Mouse (Mus musculus): ENCODE data around the gene Pdlim7. TPM values are rescaled to one million over a fixed set of nuclear protein-coding genes. Genes with fewer than 3 reads are reported as not detected.

The Pdlim7 gene
- polyA plus RNA-seq, 1 experiment = 1.9 TPM

DNA sequence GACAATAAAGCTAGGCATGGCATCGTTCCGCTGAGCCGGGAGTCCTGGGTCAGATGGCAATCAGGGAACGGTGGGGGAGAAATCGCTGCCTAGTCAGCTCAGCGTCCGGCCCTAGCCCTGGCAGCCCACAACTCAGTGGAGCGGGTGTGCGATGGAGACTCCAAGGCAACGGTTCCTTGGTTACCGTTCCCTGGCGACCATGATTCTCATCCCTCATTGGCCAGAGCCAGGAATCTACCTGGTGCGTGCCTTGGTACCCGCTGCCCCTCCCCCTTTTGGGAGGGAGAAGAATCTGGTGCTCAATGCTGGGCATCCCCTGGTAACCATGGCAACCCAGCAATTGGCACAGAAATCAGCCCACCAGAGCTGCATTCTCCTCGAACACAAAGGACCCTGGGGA is 29.9 kb downstream of the Pdlim7 start:
- Histone ChIP-seq H3K27me3 (ENCODE audit: control insufficient read depth) (peaks cover 68% of the 10 kb centered on the region), H3K36me3 (ENCODE audit: control insufficient read depth) (no peaks in the 10 kb centered on the region), H3K4me1 (ENCODE audit: control insufficient read depth) (peaks cover 6% of the 10 kb centered on the region; the same call in 1 of the 2 replicates), H3K9me3 (ENCODE audit: control insufficient read depth, low read length) (no peaks in the 10 kb centered on the region; the same call in 1 of the 2 replicates), H3K4me3 (replicated peaks) (no peak overlapping the region)
- TF ChIP-seq TAL1 (IDR thresholded peaks at IDR 0.05; ENCODE audit: low read length) (no peak), GATA1 (IDR thresholded peaks at IDR 0.05; ENCODE audit: low read length) (no peak)

DNA sequence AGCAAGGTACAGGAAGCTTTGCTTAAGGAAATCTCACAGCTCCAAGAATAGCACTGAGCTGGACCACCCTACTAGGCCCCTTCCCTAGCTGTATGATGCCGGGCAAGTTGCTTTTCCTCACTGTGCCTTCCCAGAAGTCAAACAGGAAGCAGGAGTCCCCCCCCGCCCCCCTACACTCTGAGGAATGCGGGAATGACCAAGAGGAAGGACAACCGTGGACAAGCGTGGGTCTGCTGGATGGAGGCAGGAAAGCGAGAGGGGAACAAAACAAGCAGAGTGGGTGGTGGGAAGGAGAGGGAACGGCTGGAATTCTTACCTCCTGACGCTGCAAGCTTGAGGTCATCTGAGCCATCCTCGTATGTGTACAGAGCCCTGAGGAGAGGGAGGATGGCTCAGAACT is 30.4 kb downstream of the Pdlim7 start:
- no peaks in the 10 kb centered on the region; the same call in 1 of the 2 replicates for H3K9me3 ChIP-seq (ENCODE audit: control insufficient read depth, low read length)
- H3K27me3 ChIP-seq (ENCODE audit: control insufficient read depth) = peaks cover 63% of the 10 kb centered on the region
- peaks cover 6% of the 10 kb centered on the region; the same call in 1 of the 2 replicates for H3K4me1 ChIP-seq (ENCODE audit: control insufficient read depth)
- H3K4me3 ChIP-seq (replicated peaks) = no peak overlapping the region
- H3K36me3 ChIP-seq (ENCODE audit: control insufficient read depth) = no peaks in the 10 kb centered on the region
- TF ChIP-seq TAL1 (IDR thresholded peaks at IDR 0.05; ENCODE audit: low read length) = no peak
- TF ChIP-seq GATA1 (IDR thresholded peaks at IDR 0.05; ENCODE audit: low read length) = no peak

DNA sequence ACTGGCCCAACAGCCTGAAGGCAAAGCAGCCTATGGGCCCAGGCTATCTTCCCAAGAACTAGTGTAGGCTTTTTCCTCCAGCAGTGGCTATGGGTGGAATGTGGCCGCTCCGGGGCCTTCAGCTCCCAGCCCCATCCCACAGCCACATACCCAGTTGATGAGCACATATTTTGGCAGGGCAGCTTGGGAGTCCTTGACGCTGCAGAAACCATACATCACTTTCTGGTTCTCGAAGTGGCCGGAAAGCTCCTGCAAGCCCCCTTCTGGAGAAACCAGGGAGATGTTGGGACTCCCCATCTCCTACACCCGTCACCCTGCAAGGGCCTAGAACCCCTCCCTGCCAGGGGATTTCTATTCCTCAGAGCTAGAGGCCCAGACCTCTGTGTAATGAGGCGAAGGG is 30.9 kb downstream of the Pdlim7 start:
- no peak for TF ChIP-seq TAL1 (IDR thresholded peaks at IDR 0.05; ENCODE audit: low read length)
- TF ChIP-seq GATA1 (IDR thresholded peaks at IDR 0.05; ENCODE audit: low read length) = no peak
- Histone ChIP-seq H3K9me3 (ENCODE audit: control insufficient read depth, low read length) (no peaks in the 10 kb centered on the region; the same call in 1 of the 2 replicates), H3K27me3 (ENCODE audit: control insufficient read depth) (peaks cover 58% of the 10 kb centered on the region), H3K4me3 (replicated peaks) (no peak overlapping the region), H3K4me1 (ENCODE audit: control insufficient read depth) (peaks cover 6% of the 10 kb centered on the region), H3K36me3 (ENCODE audit: control insufficient read depth) (no peaks in the 10 kb centered on the region)

DNA sequence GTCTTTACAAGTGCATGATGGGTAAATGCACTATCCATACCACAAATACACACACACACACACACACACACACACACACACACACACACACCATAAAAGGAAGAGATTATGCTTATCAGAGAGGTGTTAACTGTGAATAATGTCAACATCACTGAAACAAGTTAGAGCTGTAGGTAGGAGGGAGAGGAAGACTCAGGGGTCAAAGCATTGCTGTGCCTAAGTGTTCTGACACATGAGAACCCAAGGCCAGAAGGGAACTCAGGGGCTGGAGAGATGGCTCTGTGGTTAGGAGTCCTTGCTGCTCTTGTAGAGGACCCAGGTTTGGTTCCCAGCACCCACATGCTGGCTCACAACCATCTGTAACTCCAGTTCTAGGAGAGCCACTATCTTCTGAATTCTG is 33.5 kb downstream of the Pdlim7 start:
- Histone ChIP-seq H3K4me3 (replicated peaks) (no peak overlapping the region), H3K27me3 (ENCODE audit: control insufficient read depth) (peaks cover 46% of the 10 kb centered on the region), H3K9me3 (ENCODE audit: control insufficient read depth, low read length) (no peaks in the 10 kb centered on the region), H3K36me3 (ENCODE audit: control insufficient read depth) (no peaks in the 10 kb centered on the region; the same call in 1 of the 2 replicates), H3K4me1 (ENCODE audit: control insufficient read depth) (peaks cover 3% of the 10 kb centered on the region)
- TF ChIP-seq TAL1 (IDR thresholded peaks at IDR 0.05; ENCODE audit: low read length) = no peak
- TF ChIP-seq GATA1 (IDR thresholded peaks at IDR 0.05; ENCODE audit: low read length) = no peak

DNA sequence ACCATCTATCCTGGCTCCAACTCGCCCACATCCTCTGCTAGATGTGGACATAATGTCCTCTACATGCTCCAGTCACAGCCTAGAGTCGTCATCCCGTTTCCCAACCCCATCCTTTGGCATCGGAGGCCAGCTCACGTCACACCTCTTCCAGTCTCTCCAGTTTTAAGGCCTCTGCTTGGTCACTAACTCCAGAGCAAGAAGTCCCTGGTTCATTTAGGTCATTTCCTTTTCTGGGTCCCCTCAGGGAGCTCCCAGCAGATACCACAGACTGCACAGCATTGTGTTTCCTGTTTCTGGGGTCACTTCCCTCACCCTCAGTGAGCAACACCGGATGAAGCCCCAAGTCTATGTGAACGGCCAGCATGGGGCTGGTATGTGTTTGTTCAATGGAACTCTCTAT is 34.5 kb downstream of the Pdlim7 start:
- Histone ChIP-seq H3K27me3 (ENCODE audit: control insufficient read depth) (peaks cover 46% of the 10 kb centered on the region), H3K4me1 (ENCODE audit: control insufficient read depth) (peaks cover 3% of the 10 kb centered on the region), H3K4me3 (replicated peaks) (no peak overlapping the region), H3K36me3 (ENCODE audit: control insufficient read depth) (no peaks in the 10 kb centered on the region; the same call in 1 of the 2 replicates), H3K9me3 (ENCODE audit: control insufficient read depth, low read length) (no peaks in the 10 kb centered on the region)
- TF ChIP-seq TAL1 (IDR thresholded peaks at IDR 0.05; ENCODE audit: low read length) (no peak), GATA1 (IDR thresholded peaks at IDR 0.05; ENCODE audit: low read length) (no peak)

DNA sequence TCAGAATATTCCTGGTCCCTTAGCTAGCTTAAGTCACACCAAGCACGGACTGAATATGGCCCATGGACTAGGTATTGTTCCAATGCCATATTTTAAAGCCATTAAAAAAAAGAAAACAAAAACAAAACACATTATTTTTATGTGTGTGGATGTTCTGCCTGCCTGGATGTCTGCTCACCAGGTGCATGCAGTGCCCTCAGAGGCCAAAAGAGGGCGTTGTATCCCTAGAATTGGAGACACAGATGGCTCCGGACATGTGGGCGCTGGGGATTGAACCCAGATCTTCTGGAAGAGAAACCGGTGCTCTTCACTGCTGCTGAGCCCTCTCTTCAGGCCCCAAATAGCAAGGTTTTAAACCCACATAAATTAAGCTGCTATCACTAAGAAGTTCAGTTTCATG is 35.4 kb downstream of the Pdlim7 start:
- TF ChIP-seq TAL1 (IDR thresholded peaks at IDR 0.05; ENCODE audit: low read length) (no peak), GATA1 (IDR thresholded peaks at IDR 0.05; ENCODE audit: low read length) (no peak)
- H3K4me1 ChIP-seq (ENCODE audit: control insufficient read depth) = peaks cover 3% of the 10 kb centered on the region
- H3K4me3 ChIP-seq (replicated peaks) = no peak overlapping the region
- no peaks in the 10 kb centered on the region for H3K9me3 ChIP-seq (ENCODE audit: control insufficient read depth, low read length)
- peaks cover 46% of the 10 kb centered on the region for H3K27me3 ChIP-seq (ENCODE audit: control insufficient read depth)
- no peaks in the 10 kb centered on the region; the same call in 1 of the 2 replicates for H3K36me3 ChIP-seq (ENCODE audit: control insufficient read depth)

DNA sequence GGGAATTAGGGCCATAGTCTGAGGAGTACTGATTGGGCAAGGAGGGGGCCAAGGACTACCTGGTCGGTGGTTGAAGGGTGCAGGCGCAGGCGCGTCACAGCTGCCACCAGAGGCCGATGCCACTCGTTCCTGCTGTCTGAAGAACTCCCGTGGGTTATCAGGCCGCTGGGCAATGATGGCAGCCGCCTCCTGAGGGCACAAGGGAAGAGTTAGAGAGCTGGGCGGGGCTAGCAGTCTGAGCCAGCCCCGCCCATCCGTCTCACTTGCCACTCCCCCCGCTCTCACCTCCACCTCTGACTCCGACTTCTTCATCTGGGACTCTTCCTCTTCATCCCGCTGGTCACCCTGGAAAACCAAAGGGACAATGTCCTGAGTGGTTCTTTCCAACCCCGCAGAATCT is 36.0 kb downstream of the Pdlim7 start:
- Histone ChIP-seq H3K4me1 (ENCODE audit: control insufficient read depth) (peaks cover 6% of the 10 kb centered on the region), H3K27me3 (ENCODE audit: control insufficient read depth) (peaks cover 49% of the 10 kb centered on the region)
- TF ChIP-seq GATA1 (IDR thresholded peaks at IDR 0.05; ENCODE audit: low read length) = no peak

DNA sequence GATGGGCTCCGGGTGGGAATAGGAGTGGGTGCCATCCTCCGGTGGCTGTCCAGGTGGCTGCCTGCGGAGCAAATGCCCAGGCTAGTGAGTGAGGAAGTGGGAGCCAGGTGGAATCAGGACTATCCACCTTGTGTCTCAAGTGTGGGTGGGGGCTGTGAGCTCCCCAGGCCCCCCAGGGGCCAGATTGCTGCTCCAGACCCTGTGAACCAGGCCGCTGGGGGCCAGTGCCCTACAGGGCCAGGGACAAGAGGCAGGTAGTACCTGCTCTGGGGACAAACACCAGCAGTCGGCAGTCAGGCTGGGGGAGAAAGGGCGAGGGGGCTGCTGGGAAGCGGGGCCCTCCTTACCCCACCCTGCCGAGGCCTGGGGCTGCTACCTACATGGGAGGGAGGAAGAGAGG is 37.2 kb downstream of the Pdlim7 start:
- Histone ChIP-seq H3K27me3 (ENCODE audit: control insufficient read depth) (peaks cover 55% of the 10 kb centered on the region), H3K36me3 (ENCODE audit: control insufficient read depth) (no peaks in the 10 kb centered on the region; the same call in 1 of the 2 replicates), H3K9me3 (ENCODE audit: control insufficient read depth, low read length) (peaks cover 10% of the 10 kb centered on the region; the same call in 1 of the 2 replicates), H3K4me1 (ENCODE audit: control insufficient read depth) (peaks cover 18% of the 10 kb centered on the region), H3K4me3 (replicated peaks) (no peak overlapping the region)
- TF ChIP-seq GATA1 (IDR thresholded peaks at IDR 0.05; ENCODE audit: low read length) (no peak), TAL1 (IDR thresholded peaks at IDR 0.05; ENCODE audit: low read length) (no peak)

More for the DNA sequence above, 36.0 kb downstream of the Pdlim7 start:
- no peaks in the 10 kb centered on the region; the same call in 1 of the 2 replicates for H3K36me3 ChIP-seq (ENCODE audit: control insufficient read depth)
- H3K9me3 ChIP-seq (ENCODE audit: control insufficient read depth, low read length) = peaks cover 3% of the 10 kb centered on the region; the same call in 1 of the 2 replicates
- no peak overlapping the region for H3K4me3 ChIP-seq (replicated peaks)

DNA sequence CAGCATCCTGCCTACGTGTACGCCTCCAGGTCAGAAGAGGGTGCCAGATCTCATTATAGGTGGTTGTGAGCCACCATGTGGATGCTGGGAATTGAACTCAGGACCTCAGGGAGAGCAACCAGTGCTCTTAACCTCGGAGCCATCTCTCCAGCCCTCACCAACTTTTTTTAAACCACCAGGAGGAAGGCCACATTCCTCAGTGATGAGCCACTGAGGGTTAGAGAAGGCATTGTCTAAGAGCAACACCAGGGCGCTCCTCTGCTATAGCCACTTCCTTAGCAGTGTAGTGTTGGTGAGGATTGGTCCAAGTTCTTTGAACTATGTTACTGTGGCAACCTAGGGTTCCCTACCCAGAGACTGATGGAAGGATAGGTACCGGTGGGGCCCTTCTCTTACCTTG is 37.7 kb downstream of the Pdlim7 start:
- Histone ChIP-seq H3K9me3 (ENCODE audit: control insufficient read depth, low read length) (peaks cover 10% of the 10 kb centered on the region; the same call in 1 of the 2 replicates), H3K27me3 (ENCODE audit: control insufficient read depth) (peaks cover 60% of the 10 kb centered on the region), H3K36me3 (ENCODE audit: control insufficient read depth) (no peaks in the 10 kb centered on the region; the same call in 1 of the 2 replicates), H3K4me1 (ENCODE audit: control insufficient read depth) (peaks cover 22% of the 10 kb centered on the region), H3K4me3 (replicated peaks) (no peak overlapping the region)
- TF ChIP-seq TAL1 (IDR thresholded peaks at IDR 0.05; ENCODE audit: low read length) (no peak), GATA1 (IDR thresholded peaks at IDR 0.05; ENCODE audit: low read length) (no peak)

DNA sequence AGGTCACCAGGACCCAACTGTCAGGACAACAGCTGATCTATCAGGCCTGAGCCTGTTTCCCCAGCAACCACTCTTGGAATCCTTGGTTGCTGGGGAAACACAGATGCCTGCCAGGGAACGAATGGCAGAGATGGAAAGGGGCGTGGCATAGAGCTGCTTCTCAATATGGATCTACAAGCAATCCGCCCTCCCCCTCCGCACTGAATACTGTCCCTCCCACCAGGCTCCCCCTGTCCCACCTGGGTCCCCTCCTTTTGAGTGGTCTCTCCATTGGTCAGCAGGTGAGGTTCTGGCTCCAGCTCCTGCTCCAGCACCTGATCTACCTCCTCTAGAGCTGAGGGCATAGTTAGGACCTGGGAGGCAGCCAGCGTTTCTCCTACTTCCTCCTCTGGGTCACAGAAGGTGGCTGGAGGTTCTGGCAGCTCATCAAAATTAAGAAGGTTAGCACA is 38.8 kb downstream of the Pdlim7 start:
- Histone ChIP-seq H3K4me1 (ENCODE audit: control insufficient read depth) (peaks cover 22% of the 10 kb centered on the region), H3K27me3 (ENCODE audit: control insufficient read depth) (peaks cover 72% of the 10 kb centered on the region), H3K4me3 (replicated peaks) (no peak overlapping the region), H3K36me3 (ENCODE audit: control insufficient read depth) (no peaks in the 10 kb centered on the region; the same call in 1 of the 2 replicates), H3K9me3 (ENCODE audit: control insufficient read depth, low read length) (peaks cover 10% of the 10 kb centered on the region; the same call in 1 of the 2 replicates)
- TF ChIP-seq GATA1 (IDR thresholded peaks at IDR 0.05; ENCODE audit: low read length) = no peak
- no peak for TF ChIP-seq TAL1 (IDR thresholded peaks at IDR 0.05; ENCODE audit: low read length)

All from erythroblast, embryonic 14.5 days (primary cell).